Mouse (Mus musculus) cerebellum, adult 18-20 months (tissue): Measurements from ENCODE around the gene Hlf.

Experiments
- DNase-seq, 2 experiments: peaks; one replicate each; pipeline ENCODE4 v3.0.0; 2021

Gene Hlf

DNA sequence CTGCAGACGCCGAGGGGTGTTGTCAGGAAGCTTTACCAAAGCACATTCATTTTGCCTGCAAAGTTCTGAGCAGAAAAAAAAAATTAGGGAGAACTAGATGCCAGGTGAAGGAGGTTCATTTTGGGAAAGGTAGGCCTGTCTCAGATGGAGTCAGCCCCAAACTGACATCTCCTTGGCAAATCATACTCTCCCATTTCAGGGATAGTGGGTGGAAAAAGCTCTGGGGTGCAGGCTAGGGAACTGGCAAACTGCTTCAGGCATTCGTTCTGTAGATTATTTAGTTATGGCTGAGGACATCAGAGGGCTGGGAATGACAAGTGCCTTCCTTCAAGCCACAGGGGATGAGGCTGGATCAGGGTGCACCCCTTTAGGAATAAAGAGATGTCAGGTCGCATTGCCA is 58.0 kb downstream of the Hlf start:
- no peak for DNase-seq

DNA sequence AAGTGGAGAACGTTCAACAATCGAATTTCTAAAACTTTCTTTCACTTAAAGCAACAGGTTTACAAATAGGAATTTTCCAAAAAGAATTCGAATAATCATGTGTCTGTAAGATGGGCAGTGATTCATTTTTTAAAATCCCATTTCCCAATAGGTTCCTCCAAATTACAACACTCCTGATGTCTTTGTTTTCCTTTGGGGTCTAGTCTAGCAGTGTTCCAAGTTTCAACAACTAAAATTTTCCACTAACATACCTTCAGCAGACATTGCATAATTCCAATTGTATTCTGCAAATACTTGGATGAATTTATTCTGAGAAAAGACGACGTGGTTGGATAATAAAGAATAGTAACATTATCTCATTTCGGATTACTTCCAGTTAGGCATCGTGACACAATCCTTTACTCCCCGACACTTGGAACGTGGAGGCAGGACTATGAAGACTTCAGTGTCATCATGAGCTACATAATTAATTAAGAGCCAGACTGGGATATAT is 60.4 kb downstream of the Hlf start:
- DNase-seq, result no peak

DNA sequence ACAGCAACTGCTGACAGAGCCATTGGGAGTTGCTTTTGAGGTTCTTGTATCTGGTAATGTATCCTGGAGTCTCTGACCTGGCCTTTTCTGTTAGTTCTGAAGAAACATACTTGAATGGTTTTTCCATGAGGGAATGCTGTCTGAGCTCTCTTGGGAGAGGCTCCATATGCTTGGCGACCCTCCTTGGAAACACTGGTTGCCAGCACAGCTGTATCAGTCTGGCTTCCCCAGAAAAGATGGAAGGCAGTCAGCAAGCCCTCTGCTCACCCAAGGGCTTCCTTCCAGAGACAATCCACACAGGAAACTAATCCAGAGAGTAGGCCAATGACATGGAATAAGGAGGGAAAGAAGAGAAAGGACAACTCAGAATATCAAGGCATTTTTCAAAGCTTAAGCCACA is 63.9 kb downstream of the Hlf start:
- no peak for DNase-seq

DNA sequence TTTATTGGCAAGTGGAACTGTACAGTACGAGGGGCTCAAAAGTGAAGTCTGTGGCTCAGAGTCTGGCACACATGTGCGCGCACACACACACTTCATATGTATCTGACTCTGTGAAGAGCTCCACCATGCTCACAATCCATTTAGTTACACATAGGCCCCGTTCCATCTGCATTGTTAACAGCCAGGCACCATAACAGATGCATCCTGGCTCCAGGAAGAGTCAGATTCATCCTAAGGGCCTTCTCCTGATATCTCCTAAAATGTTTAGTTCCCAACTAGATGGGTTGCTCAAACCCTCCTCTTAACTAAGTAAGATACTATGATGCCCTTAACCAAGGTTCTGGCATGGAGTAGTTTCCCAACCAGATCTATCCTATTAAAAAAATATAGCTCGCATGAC is 64.5 kb downstream of the Hlf start:
- no peak for DNase-seq

DNA sequence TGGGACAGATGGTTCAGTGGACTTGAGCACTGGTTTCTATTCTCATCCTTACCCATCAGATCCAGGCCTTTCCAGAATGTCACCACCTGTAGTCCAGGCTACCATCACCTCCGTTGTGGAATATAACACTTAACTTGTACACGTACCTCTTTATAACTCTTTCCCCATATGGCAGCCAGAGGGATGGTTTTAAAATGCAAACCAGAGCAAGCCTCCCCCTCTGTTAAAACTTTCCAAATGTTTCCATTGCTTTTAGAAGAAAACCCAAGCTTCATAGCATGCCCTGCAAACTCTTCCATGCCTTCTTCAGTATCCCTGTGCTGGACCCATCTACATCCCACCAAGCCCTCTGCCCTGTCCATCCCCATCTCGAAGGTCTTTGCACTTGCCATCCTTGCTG is 66.1 kb downstream of the Hlf start:
- no peak for DNase-seq

DNA sequence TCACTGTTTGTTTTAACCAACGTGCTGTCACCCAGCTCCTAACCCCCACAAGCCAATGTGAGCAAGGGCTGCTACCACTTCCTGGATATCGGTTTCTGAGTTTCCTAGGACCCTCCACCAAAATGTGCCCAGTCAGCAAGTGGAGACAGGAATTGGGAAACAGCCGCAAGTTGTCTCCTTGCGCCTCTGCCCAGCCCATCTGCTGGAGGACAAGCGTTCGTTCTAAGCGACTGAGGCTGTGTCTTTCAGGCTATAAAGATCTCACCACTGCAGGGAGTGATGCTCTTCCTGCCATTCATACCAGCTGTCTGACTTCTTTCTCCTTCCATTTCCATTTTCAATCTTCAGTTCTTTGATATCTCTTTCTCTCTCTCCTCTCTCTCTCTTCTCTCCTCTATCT is 69.8 kb downstream of the Hlf start:
- no peak for DNase-seq

DNA sequence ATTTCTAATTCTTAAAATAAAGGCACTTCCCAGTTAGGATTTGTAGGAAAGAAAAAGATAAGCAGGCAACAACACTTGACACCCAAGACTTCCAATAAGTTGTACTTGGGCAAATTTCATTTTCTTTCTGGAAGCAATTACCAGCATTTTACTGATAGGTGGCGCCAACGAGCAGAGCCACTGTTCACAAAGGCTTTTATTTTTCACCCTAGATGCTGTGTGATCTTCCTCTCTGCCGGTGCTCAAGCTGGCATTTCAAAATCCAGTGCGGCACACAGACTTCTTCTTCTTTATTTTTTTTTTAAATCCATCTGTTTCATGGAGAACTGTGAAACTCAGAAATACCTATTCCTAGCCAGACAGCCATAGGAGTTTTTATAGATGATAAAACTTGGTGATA is 73.2 kb downstream of the Hlf start:
- peak; percentile 54 to 71 for DNase-seq

DNA sequence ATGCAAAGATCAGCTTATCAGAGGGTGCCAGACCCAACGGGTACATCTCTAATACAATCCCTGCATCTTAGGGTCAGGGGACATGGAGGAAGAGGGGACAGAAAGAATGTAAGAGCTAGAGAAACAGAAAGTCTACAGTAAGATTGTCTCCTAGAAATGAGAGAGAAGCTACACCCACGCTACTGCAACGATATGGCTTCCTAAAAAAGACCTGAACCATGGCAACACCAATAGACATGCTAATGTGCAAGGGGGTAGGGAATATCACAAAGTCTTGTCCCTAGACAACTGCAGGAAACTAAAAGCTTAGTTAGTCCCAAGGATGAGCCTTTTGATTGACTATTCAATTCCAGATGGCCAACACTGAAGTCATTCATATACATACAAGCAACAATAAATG is 76.1 kb downstream of the Hlf start:
- DNase-seq, result no peak

DNA sequence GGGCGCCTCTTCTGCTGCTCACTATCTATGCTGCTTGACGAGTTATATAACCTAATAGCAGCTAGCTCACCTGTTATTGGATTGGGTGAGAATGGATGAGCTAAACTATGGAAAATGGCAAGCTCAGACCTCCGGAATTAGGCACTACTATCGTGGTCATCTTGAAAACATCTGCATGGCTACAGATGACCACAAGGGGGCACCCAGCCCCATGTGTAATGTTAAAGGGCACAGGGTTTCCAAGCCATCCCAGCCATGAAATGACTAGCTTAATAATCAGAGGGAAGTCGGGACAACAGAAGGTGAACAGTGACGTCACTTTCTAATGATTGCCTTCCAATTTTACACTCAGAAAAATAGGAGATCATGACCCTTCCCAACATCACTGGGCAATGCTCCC is 83.7 kb downstream of the Hlf start:
- DNase-seq, result peak; percentile 60 to 67

DNA sequence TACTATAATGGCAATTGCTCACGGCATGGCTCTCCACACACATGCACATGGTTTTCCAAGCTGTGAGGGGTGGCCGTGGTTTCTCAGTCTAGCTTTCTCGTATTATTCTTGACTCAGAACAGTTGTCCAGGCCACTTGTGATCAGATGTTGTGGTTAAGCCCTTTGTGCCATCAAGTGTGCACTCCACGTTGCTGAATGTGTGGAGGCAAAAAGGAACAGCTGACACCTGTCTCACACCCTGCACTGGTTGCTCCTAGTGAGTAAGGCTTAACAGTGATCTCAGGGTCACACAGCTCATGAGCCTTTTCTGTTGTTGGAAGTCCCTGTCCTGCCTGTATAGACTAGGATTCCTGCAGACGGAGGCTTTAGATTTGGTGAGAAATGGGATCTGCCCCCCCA is 84.6 kb downstream of the Hlf start:
- no peak for DNase-seq

DNA sequence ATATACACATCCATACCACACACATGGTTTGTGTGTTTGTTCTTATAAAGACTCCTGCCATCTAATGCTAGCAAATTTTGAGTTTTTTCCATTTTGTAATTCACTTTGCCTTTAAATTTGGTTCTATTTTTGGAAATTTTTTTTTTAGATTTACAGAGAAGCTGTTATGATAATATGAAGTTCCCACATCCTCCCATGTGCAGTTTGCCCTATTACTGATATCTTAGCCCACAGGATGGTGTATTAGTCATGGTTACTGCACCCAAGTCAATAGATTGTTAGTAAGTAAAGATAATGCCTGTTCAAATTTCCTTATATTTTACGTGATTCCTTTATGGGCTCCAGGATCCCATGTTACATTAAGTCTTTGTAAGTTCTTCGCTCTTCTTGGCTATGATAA is 96.1 kb downstream of the Hlf start:
- DNase-seq, result no peak

DNA sequence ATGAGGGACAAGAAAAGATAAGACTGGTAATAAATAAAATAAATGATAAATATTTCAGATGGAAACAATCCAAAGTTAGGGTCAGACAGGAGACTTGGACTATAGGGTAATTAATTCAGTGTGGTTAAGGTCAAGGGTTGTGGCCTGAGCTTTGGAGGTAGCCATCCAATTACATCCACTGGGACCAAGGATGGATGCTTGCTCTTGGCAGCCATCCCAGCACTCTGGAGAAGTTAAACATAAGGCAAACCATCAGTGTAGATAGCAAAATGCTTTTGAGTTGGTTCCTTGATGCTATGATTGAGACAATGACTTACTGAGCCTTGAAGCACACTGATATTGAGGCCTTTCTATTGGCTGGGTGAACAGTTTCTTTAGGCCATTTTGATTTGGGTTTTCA is 97.9 kb downstream of the Hlf start:
- DNase-seq, result no peak

DNA sequence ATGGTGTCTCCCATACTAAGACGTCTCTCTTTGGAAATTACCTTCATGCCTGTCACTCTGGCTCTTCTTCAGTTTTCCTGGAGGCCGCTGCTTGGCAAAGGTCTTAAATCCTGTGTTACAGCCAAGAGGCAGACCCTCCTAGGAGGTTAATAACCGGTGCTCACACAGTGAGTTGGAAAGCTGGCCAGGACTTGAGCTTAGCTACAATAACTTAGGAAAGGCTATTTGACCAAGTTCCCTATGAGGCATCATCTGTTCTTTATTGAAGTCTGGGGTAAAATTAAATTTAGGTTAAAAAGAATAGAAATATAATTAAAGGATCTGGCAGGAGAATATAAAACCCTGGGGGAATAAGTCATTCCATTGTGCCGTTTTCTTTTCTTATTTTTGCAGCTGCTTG is 99.5 kb downstream of the Hlf start:
- DNase-seq, result no peak

DNA sequence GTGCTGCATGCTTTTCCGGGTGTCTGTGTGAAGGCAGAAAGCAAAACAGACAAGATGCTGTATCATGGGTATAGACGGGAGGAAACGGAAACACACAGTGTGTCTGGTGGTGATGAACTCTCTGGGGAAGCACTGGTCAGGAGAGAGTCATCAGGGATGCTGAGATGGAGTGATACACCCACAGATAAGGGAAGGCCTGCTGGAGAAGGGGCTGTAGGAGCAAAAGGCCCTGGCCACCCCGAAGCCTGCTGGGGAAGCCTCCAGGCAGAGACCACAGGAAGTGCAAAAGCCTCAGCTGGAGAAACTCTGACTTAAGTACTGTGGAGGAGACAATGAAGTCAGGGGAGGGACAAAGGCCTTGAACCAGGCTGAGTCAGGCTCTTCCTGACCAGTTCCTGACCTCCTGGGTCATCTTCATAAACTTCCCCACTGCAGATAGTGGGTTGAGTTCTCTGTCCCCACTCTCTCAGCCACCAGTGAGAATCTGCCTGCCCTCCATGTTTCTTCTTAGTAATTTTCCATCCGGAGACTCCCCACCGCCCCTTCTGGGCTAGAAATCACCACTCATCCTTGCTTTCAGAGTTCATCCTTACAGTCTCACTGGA is 104.0 kb downstream of the Hlf start:
- no peak for DNase-seq
